Mouse (Mus musculus) layer of hippocampus, adult 9-11 months (tissue): Measurements from ENCODE around the gene Stfa1.
"Not testable (repeated sequence)": the region's sequence is repeated elsewhere in the genome, so short reads cannot be mapped to it uniquely, and the experiment has no call there.

Experiments used
- DNase-seq: peaks from one replicate; pipeline ENCODE4 v3.0.0; 2022

The Stfa1 gene

DNA sequence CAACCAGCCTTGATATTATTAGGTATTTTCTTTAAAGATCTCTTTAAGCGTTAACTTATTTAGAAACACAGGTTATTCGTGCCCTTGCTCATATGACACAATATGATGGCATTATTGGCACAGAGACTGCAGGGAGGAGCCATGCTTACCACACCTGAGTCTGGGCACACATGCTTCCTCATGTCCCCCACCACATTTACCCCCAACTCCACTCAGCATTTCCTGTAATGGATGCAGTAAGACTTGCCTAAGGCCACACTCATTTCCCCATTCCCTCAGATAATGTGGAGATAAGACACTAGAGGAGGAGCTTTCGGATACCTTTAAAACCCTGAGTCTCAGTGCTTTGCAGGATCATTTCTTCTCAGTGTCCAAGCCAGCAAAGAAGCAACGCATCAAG lies at the start of gene Stfa1:
TSS of gene Stfa1 (plus strand) at position 156 of the 400 bp plus-strand sequence.
- DNase-seq: not testable (repeated sequence)

- not testable (repeated sequence) for DNase-seq
Measured at GRCm38 (mm10) chr16:36260585-36260984, 16.2 kb upstream of the Stfa1 start.

- no peak for DNase-seq
Measured at GRCm38 (mm10) chr16:36289140-36289539, 12.4 kb downstream of the Stfa1 start.

DNA sequence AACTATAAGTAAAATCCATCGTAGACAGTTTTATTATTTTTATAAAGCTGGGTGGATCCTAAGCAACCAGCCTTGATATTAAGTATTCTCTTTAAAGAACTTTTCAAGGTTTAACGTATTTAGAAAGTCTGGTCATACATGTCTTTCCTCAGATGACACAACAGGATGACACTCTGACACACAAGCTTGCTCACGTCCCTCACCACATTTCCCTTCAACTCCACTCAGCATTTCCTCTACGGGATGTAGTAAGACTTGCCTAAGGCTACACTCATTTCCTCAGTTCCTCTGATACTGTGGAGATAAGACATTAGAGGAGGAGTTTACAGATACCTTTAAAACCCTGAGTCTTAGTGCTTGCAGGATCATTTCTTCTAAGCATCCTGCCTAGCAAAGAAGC lies 30.9 kb downstream of the Stfa1 start:
- DNase-seq: no peak

- DNase-seq: not testable (repeated sequence)
Measured at GRCm38 (mm10) chr16:36316111-36316510, 39.4 kb downstream of the Stfa1 start.

DNA sequence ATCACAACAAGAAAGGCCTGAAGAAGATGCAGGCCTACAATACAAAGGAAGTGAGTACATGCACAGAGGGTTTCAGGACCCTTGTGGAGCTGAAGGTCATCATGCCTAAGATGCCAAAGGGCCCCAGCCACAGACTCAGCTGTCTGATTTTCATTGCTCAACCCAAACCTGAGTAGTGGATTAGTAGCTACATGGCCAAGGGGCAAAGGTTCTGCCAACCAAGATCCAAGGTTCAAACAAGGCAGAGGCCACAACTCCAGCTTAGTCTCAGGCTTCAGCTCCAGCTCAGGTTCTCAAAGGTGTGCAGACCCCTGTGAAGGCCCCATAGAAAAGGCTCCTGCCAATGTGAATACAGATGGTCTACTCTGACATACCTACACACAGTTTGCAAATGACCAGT lies 42.5 kb downstream of the Stfa1 start:
- DNase-seq: no peak

DNA sequence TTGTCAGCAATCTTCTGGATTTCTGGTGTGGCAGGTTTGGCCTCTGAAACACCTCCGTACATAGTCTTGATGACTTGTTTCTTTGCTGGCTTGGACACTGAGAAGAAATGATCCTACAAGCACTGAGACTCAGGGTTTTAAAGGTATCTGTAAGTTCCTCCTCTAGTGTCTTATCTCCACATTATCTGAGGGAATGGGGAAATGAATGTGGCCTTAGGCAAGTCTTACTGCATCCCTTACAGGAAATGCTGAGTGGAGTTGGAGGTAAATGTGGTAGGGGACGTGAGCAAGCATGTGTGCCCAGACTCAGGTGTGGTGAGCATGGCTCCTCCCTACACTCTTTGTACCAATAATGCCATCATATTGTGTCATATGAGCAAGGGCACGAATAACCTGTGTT lies 57.5 kb downstream of the Stfa1 start, which contains the start of gene BC117090:
TSS of gene BC117090 (minus strand) at position 101 of the 400 bp plus-strand sequence.
- DNase-seq: no peak
